Mouse (Mus musculus) hindbrain, embryonic 10.5 days (tissue): ENCODE data around the gene A630095N17Rik. TPM values are rescaled to one million over a fixed set of nuclear protein-coding genes. Genes with fewer than 3 reads are reported as not detected.

ENCODE experiments used
- DNase-seq: peaks from one replicate; pipeline ENCODE4 v3.0.0-alpha.2; 2017; ENCODE audit warnings: low spot score
- H3K27ac ChIP-seq: fragments of 300-500 bp; sonication (generic); 2 replicates; pipeline ENCODE4 v1.5.1; 2016; ENCODE audit warnings: mild to moderate bottlenecking, moderate library complexity
- H3K27me3 ChIP-seq: fragments of 300-500 bp; sonication (generic); 2 replicates; pipeline ENCODE4 v1.6.1; 2016; ENCODE audit warnings: mild to moderate bottlenecking; ENCODE audit not compliant: poor library complexity, insufficient read depth, severe bottlenecking
- H3K36me3 ChIP-seq: fragments of 300-500 bp; sonication (generic); 2 replicates; pipeline ENCODE4 v1.6.1; 2016; ENCODE audit warnings: mild to moderate bottlenecking, moderate library complexity
- H3K4me1 ChIP-seq: fragments of 300-500 bp; sonication (generic); replicated peaks from 2 replicates; pipeline ENCODE4 v1.6.1; 2016; ENCODE audit warnings: mild to moderate bottlenecking
- H3K4me3 ChIP-seq: fragments of 300-500 bp; sonication (generic); 2 replicates; pipeline ENCODE4 v1.5.1; 2016; ENCODE audit warnings: mild to moderate bottlenecking, moderate library complexity
- H3K9me3 ChIP-seq: fragments of 300-500 bp; sonication (generic); 2 replicates; pipeline ENCODE4 v1.6.1; 2016; ENCODE audit warnings: mild to moderate bottlenecking, moderate library complexity
- WGBS: fragments of 180-500 bp; shearing (Covaris S2); methylation state at CpG from one replicate; pipeline ENCODE4 v1.1.7; 2016; 5-methylcytosine and 5-hydroxymethylcytosine counted together
- polyA plus RNA-seq: library from polyadenylated mRNA; unstranded; fragments of >200 nt; fragmentation: Nextera tagmentation; extraction: Ambion mirVana; gene quantifications from 2 replicates; pipeline ENCODE4 v1.2.1, GENCODE M21; 2016

A630095N17Rik gene
- polyA plus RNA-seq, 1 experiment from 2014 or later = not detected

DNA sequence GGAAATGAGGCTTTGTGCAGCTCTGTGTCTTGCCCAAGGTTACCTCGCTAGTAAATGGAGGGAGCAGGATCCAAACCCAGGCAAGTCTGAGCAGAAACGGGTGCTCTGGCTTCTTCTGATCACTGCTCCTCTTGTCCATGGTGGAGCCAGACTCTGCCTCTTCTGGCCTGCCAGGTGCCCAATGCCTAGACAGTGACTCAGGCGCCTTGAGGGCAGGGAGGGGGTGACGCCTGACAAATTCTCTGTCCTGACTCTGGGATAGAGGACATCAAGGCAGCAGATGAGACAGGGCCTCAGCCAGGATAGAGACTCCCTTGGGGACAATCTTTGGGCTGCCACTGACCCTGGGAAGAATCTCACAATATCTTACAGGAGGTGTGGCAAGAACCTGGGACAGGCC, 678 bp downstream of the A630095N17Rik start:
- Histone ChIP-seq H3K4me1 (peaks cover 17% of the 10 kb centered on the region; the same call in 1 of the 2 replicates), H3K9me3 (no peaks in the 10 kb centered on the region), H3K4me3 (no peak overlapping the region), H3K36me3 (no peaks in the 10 kb centered on the region), H3K27ac (no peak overlapping the region), H3K27me3 (peaks cover 12% of the 10 kb centered on the region)
- WGBS = 77% methylated on average over 4 of the region's 4 CpGs
- DNase-seq = no peak

DNA sequence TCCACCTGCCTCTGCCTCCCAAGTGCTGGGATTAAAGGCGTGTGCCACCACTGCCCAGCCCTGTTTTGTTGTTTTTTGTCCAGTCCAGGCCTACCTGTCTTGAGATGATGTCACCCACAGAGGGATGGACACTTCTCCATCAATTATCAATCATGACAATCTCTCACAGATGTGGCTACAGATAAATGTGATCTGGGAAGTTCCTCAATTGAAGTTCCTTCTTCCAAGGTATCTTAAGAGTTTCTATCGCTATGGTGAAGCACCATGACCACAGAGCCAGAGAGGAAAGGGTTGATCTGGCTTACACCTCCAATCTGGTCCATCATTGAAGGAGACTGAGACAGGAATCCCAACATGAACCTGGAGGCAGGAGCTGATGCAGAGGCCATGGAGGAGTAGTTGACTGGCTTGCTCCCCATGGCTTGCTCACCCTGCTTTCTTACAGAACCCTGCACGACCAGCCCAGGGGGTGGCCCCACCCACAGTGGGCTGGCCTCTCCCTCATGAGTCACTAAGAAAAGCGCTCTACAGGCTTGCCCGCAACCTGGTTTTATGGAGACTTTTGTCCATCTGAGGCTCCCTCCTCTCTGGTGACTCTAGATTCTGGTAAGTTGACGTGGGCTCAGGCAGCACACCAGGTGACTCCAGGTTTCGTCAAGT, 1.4 kb downstream of the A630095N17Rik start:
- 78% methylated on average over 7 of the region's 7 CpGs for WGBS
- DNase-seq = no peak
- H3K36me3 ChIP-seq = no peaks in the 10 kb centered on the region
- H3K4me1 ChIP-seq = peaks cover 10% of the 10 kb centered on the region; the same call in 1 of the 2 replicates
- H3K27me3 ChIP-seq = peaks cover 12% of the 10 kb centered on the region
- H3K9me3 ChIP-seq = no peaks in the 10 kb centered on the region
- no peak overlapping the region for H3K4me3 ChIP-seq
- H3K27ac ChIP-seq = no peak overlapping the region

DNA sequence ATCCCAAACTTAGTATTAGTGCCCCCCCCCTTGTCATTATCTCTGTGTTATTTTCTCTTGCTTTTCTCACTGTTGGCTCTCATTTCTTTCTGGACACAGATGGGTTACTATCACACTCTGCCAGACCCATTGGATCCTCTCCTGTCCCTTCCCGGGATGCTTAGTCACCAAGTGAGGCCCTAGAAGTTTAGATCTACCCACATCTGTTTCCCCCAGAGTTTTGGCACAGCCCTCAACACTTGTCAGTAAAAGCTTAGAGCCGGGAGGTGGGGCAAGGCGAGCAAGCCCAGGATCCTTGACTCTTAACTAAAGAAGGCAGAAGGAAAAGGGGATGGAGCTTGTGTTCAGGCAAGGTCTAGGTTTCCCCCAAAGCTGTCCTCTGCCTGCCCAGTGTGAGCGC, 2.7 kb downstream of the A630095N17Rik start:
- no peaks in the 10 kb centered on the region for H3K4me1 ChIP-seq
- H3K36me3 ChIP-seq = no peaks in the 10 kb centered on the region
- DNase-seq = no peak
- peaks cover 4% of the 10 kb centered on the region for H3K27me3 ChIP-seq
- no peak overlapping the region for H3K4me3 ChIP-seq
- H3K9me3 ChIP-seq = no peaks in the 10 kb centered on the region
- 73% methylated on average over 4 of the region's 4 CpGs for WGBS
- no peak overlapping the region for H3K27ac ChIP-seq

DNA sequence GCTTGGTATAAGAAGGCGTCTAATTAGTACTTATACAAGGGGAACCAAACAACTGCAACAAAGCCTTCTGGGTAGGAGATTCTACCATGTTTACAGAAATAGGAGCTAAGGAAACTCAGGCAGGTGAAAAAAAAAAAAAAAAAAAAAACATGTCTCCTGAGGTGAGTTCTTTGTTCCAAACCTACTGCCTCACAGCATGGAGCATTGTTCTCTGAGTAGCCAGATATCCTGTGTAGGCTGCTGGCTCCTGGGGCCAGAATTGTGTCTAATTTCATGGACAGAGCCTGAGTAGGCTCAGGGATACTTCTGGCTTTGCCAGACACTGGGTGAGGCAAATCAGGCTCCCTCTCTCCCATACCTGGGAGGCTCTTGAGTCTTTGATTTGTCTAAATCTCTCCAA, 4.2 kb downstream of the A630095N17Rik start:
- no peak overlapping the region for H3K4me3 ChIP-seq
- WGBS = 67% methylated on average over 1 of the region's 1 CpGs
- DNase-seq = no peak
- no peaks in the 10 kb centered on the region for H3K9me3 ChIP-seq
- no peaks in the 10 kb centered on the region for H3K36me3 ChIP-seq
- no peaks in the 10 kb centered on the region for H3K4me1 ChIP-seq
- no peak overlapping the region for H3K27ac ChIP-seq
- H3K27me3 ChIP-seq = peaks cover 3% of the 10 kb centered on the region

DNA sequence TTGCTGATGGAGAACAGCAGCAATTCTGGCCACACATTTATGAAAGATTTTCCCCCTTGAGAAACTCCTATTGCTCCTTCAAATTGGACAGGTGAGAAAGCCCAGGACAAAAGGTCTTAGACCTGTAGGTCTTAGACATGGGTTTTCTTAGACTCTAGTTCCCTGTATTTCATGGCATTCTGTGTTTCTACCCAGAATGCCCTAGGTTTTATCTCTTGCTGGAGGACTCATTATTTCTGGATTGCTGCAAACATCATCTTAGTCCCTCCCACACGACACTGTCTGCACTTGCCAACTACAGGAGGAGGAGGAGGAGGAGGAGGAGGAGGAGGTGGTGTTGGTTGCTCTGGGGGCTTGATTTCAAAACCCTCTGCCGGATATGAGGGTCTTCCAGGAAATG, 5.8 kb downstream of the A630095N17Rik start:
- DNase-seq = no peak
- Histone ChIP-seq H3K36me3 (no peaks in the 10 kb centered on the region), H3K27ac (no peak overlapping the region), H3K4me1 (no peaks in the 10 kb centered on the region), H3K4me3 (no peak overlapping the region), H3K27me3 (peaks cover 18% of the 10 kb centered on the region), H3K9me3 (no peaks in the 10 kb centered on the region)
- 83% methylated on average over 2 of the region's 2 CpGs for WGBS

DNA sequence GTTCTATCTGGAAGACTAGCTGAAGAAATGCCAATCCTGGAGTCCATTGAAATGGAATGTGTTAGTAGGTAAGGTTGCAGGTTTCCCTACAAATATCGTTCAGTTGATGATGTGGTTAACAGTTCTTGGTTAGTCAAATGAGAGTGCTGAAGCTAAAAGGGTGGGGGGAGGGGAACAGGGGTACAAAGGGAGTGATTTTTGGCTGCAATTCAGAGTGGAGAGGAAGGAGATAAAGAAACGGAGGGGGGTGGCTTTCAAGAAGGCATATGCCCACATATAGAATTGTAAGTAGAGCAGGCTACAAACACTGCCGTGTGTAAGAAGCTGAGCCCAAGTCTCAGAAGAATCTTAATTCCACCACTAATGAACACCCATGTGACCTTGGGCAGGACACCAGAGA, 6.4 kb downstream of the A630095N17Rik start:
- no peak overlapping the region for H3K27ac ChIP-seq
- WGBS = 73% methylated on average over 3 of the region's 3 CpGs
- H3K4me3 ChIP-seq = no peak overlapping the region
- H3K36me3 ChIP-seq = no peaks in the 10 kb centered on the region
- H3K27me3 ChIP-seq = peaks cover 25% of the 10 kb centered on the region
- no peaks in the 10 kb centered on the region for H3K9me3 ChIP-seq
- no peaks in the 10 kb centered on the region for H3K4me1 ChIP-seq
- no peak for DNase-seq

DNA sequence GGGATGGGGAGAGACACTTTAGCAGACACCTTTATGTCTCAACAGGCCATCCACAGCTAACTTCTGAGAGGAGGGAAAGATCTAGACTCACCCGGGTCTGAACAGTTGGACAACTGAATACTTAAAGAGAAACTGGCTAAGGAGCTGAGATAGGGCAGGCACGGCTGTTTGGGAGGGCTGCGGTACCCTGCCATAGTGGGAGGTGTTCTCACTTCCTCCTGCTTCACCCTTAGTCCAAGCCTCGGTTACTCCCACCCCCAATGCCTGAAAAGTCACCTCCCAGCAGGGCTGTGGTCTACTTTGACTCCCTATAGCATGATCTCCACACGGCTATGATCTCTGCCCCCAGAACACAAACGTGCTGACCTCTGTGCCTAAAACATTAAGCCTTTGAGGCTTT, 8.4 kb downstream of the A630095N17Rik start:
- Histone ChIP-seq H3K27ac (no peak overlapping the region), H3K36me3 (no peaks in the 10 kb centered on the region), H3K27me3 (peaks cover 44% of the 10 kb centered on the region), H3K4me1 (peaks cover 15% of the 10 kb centered on the region), H3K9me3 (no peaks in the 10 kb centered on the region), H3K4me3 (no peak overlapping the region)
- WGBS = 74% methylated on average over 6 of the region's 6 CpGs
- no peak for DNase-seq

DNA sequence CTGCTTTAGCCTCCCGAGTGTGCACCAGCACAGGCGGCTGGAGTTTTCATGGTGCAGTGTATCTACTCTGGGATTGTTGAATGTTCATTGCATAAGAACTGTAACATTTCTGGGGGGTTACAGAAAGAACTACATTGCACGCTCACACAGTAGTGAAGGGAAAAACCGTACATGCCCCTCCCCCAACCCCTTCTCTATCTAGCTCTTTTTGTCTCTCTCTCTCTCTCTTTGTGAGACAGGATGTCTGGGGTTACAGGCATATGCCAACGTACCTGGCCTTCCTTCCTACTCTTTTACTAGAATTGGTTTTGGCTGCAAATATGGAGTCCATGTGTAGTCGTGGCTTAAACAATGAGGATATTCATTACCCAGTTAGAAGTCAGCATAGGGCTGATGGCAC, 9.0 kb downstream of the A630095N17Rik start:
- H3K4me3 ChIP-seq = no peak overlapping the region
- no peaks in the 10 kb centered on the region for H3K9me3 ChIP-seq
- H3K27me3 ChIP-seq = peaks cover 50% of the 10 kb centered on the region
- peaks cover 21% of the 10 kb centered on the region for H3K4me1 ChIP-seq
- no peaks in the 10 kb centered on the region for H3K36me3 ChIP-seq
- WGBS = 86% methylated on average over 6 of the region's 6 CpGs
- no peak overlapping the region for H3K27ac ChIP-seq
- DNase-seq = no peak

DNA sequence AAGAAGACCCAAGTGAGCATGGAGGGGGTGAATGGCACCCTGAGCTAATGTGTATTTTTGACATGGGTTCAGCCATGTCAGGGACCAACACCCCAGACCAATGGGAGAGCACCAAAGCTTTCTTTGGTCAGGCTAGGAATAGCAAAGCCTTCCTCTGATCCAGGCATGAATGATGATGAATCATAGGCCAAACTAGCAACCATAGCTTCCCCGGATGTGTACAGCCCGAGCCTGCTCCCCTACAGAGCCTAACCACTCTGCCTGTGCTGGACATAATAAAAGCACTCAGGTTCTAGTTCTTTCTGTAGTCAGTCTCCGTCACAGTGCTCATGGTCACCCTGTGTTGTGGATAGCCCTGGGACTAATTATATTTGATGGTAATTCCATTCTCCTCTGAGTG, 10.4 kb downstream of the A630095N17Rik start:
- 86% methylated on average over 3 of the region's 3 CpGs for WGBS
- no peaks in the 10 kb centered on the region for H3K9me3 ChIP-seq
- no peak for DNase-seq
- H3K27me3 ChIP-seq = peaks cover 64% of the 10 kb centered on the region
- no peak overlapping the region for H3K27ac ChIP-seq
- no peaks in the 10 kb centered on the region for H3K36me3 ChIP-seq
- peaks cover 22% of the 10 kb centered on the region for H3K4me1 ChIP-seq
- H3K4me3 ChIP-seq = no peak overlapping the region

DNA sequence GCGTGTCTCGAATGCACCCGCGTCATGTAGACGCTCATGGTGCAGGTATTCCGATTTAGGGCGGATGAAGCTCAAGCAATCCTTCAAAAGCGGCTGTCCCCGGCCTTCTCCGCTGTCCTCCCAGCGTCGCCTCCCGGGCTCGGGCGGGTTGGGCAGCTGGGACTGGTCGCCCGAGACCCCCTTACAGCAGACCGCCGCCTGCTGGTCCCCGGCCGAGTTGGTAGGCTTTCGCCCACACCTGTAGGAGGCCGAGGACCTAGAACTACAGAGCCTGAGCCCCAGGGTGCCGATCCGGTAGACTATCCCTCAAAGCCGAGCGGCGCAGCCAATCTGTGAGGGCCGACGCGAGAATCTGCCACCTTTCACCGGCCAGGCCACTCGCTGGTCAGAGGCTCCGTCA, 12.4 kb downstream of the A630095N17Rik start, which contains the start of gene Tuba4a:
Tuba4a (minus strand) TSS at position 335 of the 400 bp plus-strand sequence.
- H3K4me3 ChIP-seq = peak within 1 kb of the TSS; percentile 60
- peak; percentile 43 for DNase-seq
- H3K27ac ChIP-seq = peak within 1 kb of the TSS; percentile 71
- peaks cover 22% of the 10 kb centered on the region for H3K4me1 ChIP-seq
- H3K9me3 ChIP-seq = no peaks in the 10 kb centered on the region
- H3K36me3 ChIP-seq = peaks cover 18% of the 10 kb centered on the region
- peaks cover 77% of the 10 kb centered on the region for H3K27me3 ChIP-seq
- under 1% methylated on average over 34 of the region's 34 CpGs for WGBS

DNA sequence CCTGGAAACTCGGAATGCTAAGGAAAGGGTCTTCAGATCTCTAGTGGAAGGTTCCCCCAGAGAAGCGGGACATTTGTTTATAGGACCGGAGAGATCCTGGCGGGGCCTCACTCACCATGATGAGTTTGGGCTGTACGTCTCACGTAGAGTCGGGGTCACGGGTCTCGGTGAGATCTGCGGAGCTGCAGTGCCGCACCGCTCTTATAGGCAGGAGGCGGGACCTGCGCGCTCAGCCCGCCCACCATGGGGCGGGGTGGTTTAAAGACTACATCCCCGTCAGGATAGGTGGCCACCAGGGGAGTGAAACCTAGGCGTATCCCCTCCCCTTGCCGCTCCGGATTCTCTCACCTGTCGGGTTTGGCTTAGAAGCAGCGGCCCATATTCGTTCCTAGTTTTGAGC, 12.8 kb downstream of the A630095N17Rik start:
- DNase-seq = peak; percentile 69
- Histone ChIP-seq H3K4me1 (peaks cover 22% of the 10 kb centered on the region), H3K36me3 (peaks cover 23% of the 10 kb centered on the region), H3K4me3 (peak overlapping the region; percentile 60), H3K9me3 (no peaks in the 10 kb centered on the region), H3K27ac (peak overlapping the region; percentile 71; the same call in 1 of the 2 replicates), H3K27me3 (peaks cover 77% of the 10 kb centered on the region)
- WGBS = under 1% methylated on average over 24 of the region's 24 CpGs

DNA sequence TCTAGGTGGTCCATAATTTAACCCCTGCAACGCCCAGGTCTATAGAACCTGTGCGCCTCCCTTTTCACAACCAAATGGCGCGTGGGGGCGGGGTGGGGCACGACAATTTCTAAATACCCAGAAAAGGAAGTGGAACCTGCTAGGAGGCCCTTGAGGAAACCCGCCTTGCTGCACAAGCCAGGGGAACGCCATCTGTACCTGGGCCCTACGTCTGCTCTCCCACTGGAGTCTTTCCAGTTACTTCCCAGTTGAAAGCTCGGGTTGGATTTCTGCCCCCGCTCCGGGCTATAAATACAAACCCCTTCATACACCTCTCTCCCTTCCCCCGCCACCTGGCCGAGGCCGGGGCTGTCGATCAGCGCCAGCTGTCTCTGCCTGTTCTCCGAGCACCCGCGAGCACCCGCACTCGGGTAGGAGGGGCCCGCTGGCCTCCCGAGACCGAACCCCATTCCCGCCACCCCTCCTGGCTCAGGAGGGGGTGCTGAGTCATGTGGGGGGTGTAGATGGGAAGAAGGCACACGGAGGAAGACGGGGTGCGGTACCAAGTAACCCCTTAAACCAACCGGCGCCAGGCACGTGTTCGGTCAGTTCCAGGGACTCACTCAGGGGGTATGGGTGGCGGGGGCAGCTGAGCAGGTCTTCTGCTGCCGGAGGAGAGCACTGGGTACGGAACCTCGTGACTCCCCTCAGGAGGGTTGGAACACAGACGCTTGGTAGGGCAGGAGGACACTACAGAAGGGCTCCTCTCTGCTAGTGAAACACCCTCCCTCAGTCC, 13.5 kb downstream of the A630095N17Rik start:
- H3K27ac ChIP-seq = peak overlapping the region; percentile 71
- WGBS = 3% methylated on average over 38 of the region's 38 CpGs
- H3K4me3 ChIP-seq = peak overlapping the region; percentile 60
- peaks cover 77% of the 10 kb centered on the region for H3K27me3 ChIP-seq
- peaks cover 22% of the 10 kb centered on the region for H3K4me1 ChIP-seq
- H3K9me3 ChIP-seq = no peaks in the 10 kb centered on the region
- peak; percentile 18 for DNase-seq
- H3K36me3 ChIP-seq = peaks cover 29% of the 10 kb centered on the region

DNA sequence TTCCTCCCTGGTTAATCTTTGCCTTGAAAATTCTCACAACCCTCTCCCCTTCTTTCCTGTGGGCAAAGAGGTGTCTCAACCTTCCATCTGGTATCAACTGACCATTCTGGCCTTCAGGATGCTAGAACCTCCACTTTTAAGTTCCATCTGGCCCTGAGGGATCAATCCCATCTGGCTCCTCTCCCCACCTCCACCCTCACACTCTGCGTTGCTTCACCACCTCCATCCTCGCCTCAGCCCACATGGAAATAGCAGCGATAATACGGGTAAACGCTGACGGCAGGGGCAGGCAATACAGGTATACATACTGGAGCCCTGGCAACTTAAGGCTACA, 14.0 kb downstream of the A630095N17Rik start:
- no peak for DNase-seq
- 7% methylated on average over 6 of the region's 6 CpGs for WGBS

More for the DNA sequence above, 14.0 kb downstream of the A630095N17Rik start:
- no peaks in the 10 kb centered on the region for H3K9me3 ChIP-seq
- H3K27ac ChIP-seq = no peak overlapping the region
- peaks cover 35% of the 10 kb centered on the region for H3K36me3 ChIP-seq
- peak overlapping the region; percentile 60 for H3K4me3 ChIP-seq
- H3K27me3 ChIP-seq = peaks cover 76% of the 10 kb centered on the region
- peaks cover 23% of the 10 kb centered on the region for H3K4me1 ChIP-seq
